Mouse (Mus musculus): ENCODE data around the gene Ptgr2. TPM values are rescaled to one million over a fixed set of nuclear protein-coding genes. Genes with fewer than 3 reads are reported as not detected.
"Not testable (repeated sequence)": the region's sequence is repeated elsewhere in the genome, so short reads cannot be mapped to it uniquely, and the experiment has no call there.

Ptgr2 gene
- polyA plus RNA-seq, 1 experiment from 2014 or later = 15.8 TPM

- Histone ChIP-seq H3K9me3 (replicated peaks) (no peaks in the 10 kb centered on the region), H3K27ac (replicated peaks) (peak overlapping the region; percentile 95), H3K27me3 (replicated peaks) (no peaks in the 10 kb centered on the region), H3K4me2 (peak overlapping the region; percentile 88), H3K4me1 (peaks cover 27% of the 10 kb centered on the region), H3K9ac (replicated peaks) (peak overlapping the region; percentile 92), H3K4me3 (replicated peaks) (peak overlapping the region; percentile 97), H3K36me3 (no peaks in the 10 kb centered on the region)
- 46% methylated on average over 7 of the region's 7 CpGs for WGBS
- no peak for ATAC-seq (ENCODE audit: low FRiP score)
Measured at GRCm38 (mm10) chr12:84316006-84316405, 31.0 kb downstream of the Ptgr2 start.

- H3K27me3 ChIP-seq (replicated peaks) = no peaks in the 10 kb centered on the region
- peaks cover 27% of the 10 kb centered on the region for H3K4me1 ChIP-seq
- no peaks in the 10 kb centered on the region for H3K9me3 ChIP-seq (replicated peaks)
- H3K27ac ChIP-seq (replicated peaks) = peak within 1 kb of the TSS; percentile 95
- under 1% methylated on average over 77 of the region's 77 CpGs for whole genome bisulfite sequencing
- peak within 1 kb of the TSS; percentile 88 for H3K4me2 ChIP-seq
- ATAC-seq (ENCODE audit: low FRiP score) = peak; percentile 93
- H3K9ac ChIP-seq (replicated peaks) = peak within 1 kb of the TSS; percentile 92
- no peaks in the 10 kb centered on the region for H3K36me3 ChIP-seq
- peak within 1 kb of the TSS; percentile 97 for H3K4me3 ChIP-seq (replicated peaks)
Measured at GRCm38 (mm10) chr12:84316721-84317621, 31.9 kb downstream of the Ptgr2 start, which contains the start of gene Zfp410. Gene Zfp410, plus strand, starts transcription at chr12:84316852.

- peaks cover 58% of the 10 kb centered on the region for H3K36me3 ChIP-seq
- WGBS = 86% methylated on average over 4 of the region's 4 CpGs
- no peak for ATAC-seq (ENCODE audit: low FRiP score)
Measured at GRCm38 (mm10) chr12:84327111-84327512, 42.1 kb downstream of the Ptgr2 start.

GRCm38 (mm10) chr12:84336963-84337625 is 52.1 kb downstream of the Ptgr2 start:
- H3K4me3 ChIP-seq (replicated peaks) = no peak overlapping the region
- no peak overlapping the region for H3K9ac ChIP-seq (replicated peaks)
- H3K36me3 ChIP-seq = peaks cover 82% of the 10 kb centered on the region
- H3K4me2 ChIP-seq = no peak overlapping the region
- no peak overlapping the region for H3K27ac ChIP-seq (replicated peaks)
- WGBS = 95% methylated on average over 11 of the region's 11 CpGs
- no peaks in the 10 kb centered on the region for H3K9me3 ChIP-seq (replicated peaks)
- H3K4me1 ChIP-seq = no peaks in the 10 kb centered on the region
- H3K27me3 ChIP-seq (replicated peaks) = no peaks in the 10 kb centered on the region
- ATAC-seq (ENCODE audit: low FRiP score) = no peak

More at GRCm38 (mm10) chr12:84327111-84327512, 42.1 kb downstream of the Ptgr2 start:
- no peak overlapping the region for H3K27ac ChIP-seq (replicated peaks)
- no peak overlapping the region for H3K9ac ChIP-seq (replicated peaks)
- H3K4me1 ChIP-seq = no peaks in the 10 kb centered on the region
- H3K4me2 ChIP-seq = no peak overlapping the region
- no peaks in the 10 kb centered on the region for H3K9me3 ChIP-seq (replicated peaks)
- H3K27me3 ChIP-seq (replicated peaks) = no peaks in the 10 kb centered on the region
- no peak overlapping the region for H3K4me3 ChIP-seq (replicated peaks)

- no peaks in the 10 kb centered on the region for H3K27me3 ChIP-seq (replicated peaks)
- H3K4me2 ChIP-seq = no peak overlapping the region
- ATAC-seq (ENCODE audit: low FRiP score) = no peak
- peaks cover 63% of the 10 kb centered on the region for H3K36me3 ChIP-seq
- H3K9me3 ChIP-seq (replicated peaks) = no peaks in the 10 kb centered on the region
- no peak overlapping the region for H3K9ac ChIP-seq (replicated peaks)
- WGBS = 59% methylated on average over 2 of the region's 2 CpGs
- H3K4me1 ChIP-seq = no peaks in the 10 kb centered on the region
- H3K4me3 ChIP-seq (replicated peaks) = no peak overlapping the region
- H3K27ac ChIP-seq (replicated peaks) = no peak overlapping the region
Measured at GRCm38 (mm10) chr12:84347192-84347591, 62.2 kb downstream of the Ptgr2 start.

- H3K27ac ChIP-seq (replicated peaks); H3K27me3 ChIP-seq (replicated peaks); H3K9ac ChIP-seq (replicated peaks); H3K4me2 ChIP-seq; H3K4me3 ChIP-seq (replicated peaks); H3K9me3 ChIP-seq (replicated peaks); ATAC-seq (ENCODE audit: low FRiP score): not testable (repeated sequence)
- peaks cover 41% of the 10 kb centered on the region for H3K36me3 ChIP-seq
- peaks cover 27% of the 10 kb centered on the region for H3K4me1 ChIP-seq
- WGBS = 95% methylated on average over 2 of the region's 2 CpGs
Measured at GRCm38 (mm10) chr12:84358699-84359098, 73.7 kb downstream of the Ptgr2 start.

- WGBS = under 1% methylated on average over 51 of the region's 51 CpGs
- Histone ChIP-seq H3K9me3 (replicated peaks) (no peaks in the 10 kb centered on the region), H3K4me2 (peak within 1 kb of the TSS; percentile 79), H3K4me1 (peaks cover 33% of the 10 kb centered on the region), H3K27me3 (replicated peaks) (no peaks in the 10 kb centered on the region), H3K27ac (replicated peaks) (peak within 1 kb of the TSS; percentile 79), H3K9ac (replicated peaks) (peak within 1 kb of the TSS; percentile 90), H3K36me3 (peaks cover 10% of the 10 kb centered on the region; the same call in 1 of the 2 replicates), H3K4me3 (replicated peaks) (peak within 1 kb of the TSS; percentile 84)
- ATAC-seq (ENCODE audit: low FRiP score) = peak; percentile 100
Measured at GRCm38 (mm10) chr12:84361555-84362489, 76.8 kb downstream of the Ptgr2 start, which contains the start of the genes Coq6 and Fam161b. Gene Coq6, plus strand, starts transcription at chr12:84361657. Gene Fam161b, minus strand, starts transcription at chr12:84361833.

GRCm38 (mm10) chr12:84362872-84363271 is 77.8 kb downstream of the Ptgr2 start:
- Histone ChIP-seq H3K27me3 (replicated peaks) (no peaks in the 10 kb centered on the region), H3K4me1 (peaks cover 33% of the 10 kb centered on the region), H3K9me3 (replicated peaks) (no peaks in the 10 kb centered on the region), H3K4me3 (replicated peaks) (peak overlapping the region; percentile 84), H3K27ac (replicated peaks) (no peak overlapping the region), H3K36me3 (peaks cover 8% of the 10 kb centered on the region), H3K4me2 (peak overlapping the region; percentile 79), H3K9ac (replicated peaks) (no peak overlapping the region)
- WGBS = 67% methylated on average over 2 of the region's 2 CpGs
- ATAC-seq (ENCODE audit: low FRiP score) = no peak

GRCm38 (mm10) chr12:84364291-84364690 is 79.3 kb downstream of the Ptgr2 start:
- WGBS = 69% methylated on average over 9 of the region's 9 CpGs
- peaks cover 33% of the 10 kb centered on the region for H3K4me1 ChIP-seq
- no peaks in the 10 kb centered on the region for H3K9me3 ChIP-seq (replicated peaks)
- H3K9ac ChIP-seq (replicated peaks) = no peak overlapping the region
- H3K27me3 ChIP-seq (replicated peaks) = no peaks in the 10 kb centered on the region
- no peak overlapping the region for H3K27ac ChIP-seq (replicated peaks)
- H3K4me2 ChIP-seq = no peak overlapping the region
- peaks cover 20% of the 10 kb centered on the region for H3K36me3 ChIP-seq
- no peak for ATAC-seq (ENCODE audit: low FRiP score)
- no peak overlapping the region for H3K4me3 ChIP-seq (replicated peaks)

GRCm38 (mm10) chr12:84365137-84365536 is 80.1 kb downstream of the Ptgr2 start:
- Histone ChIP-seq H3K4me2 (no peak overlapping the region), H3K27ac (replicated peaks) (no peak overlapping the region), H3K36me3 (peaks cover 27% of the 10 kb centered on the region), H3K9me3 (replicated peaks) (no peaks in the 10 kb centered on the region), H3K4me1 (peaks cover 30% of the 10 kb centered on the region), H3K9ac (replicated peaks) (no peak overlapping the region), H3K27me3 (replicated peaks) (no peaks in the 10 kb centered on the region), H3K4me3 (replicated peaks) (no peak overlapping the region)
- no peak for ATAC-seq (ENCODE audit: low FRiP score)
- 98% methylated on average over 6 of the region's 6 CpGs for WGBS

Measured in neural tube, embryonic 15.5 days (tissue).